Mouse (Mus musculus) gastrocnemius, adult 2 months (tissue): ENCODE measurements at regions not wholly inside any gene's neighbourhood (a gene's known extent, or its start where the extent isn't known, plus 50 kb on each side); places are given as distances from the start of the nearest gene placed in this dataset.

Experiments used
- DNase-seq: peaks from one replicate; pipeline ENCODE4 v3.0.0; 2022
- H3K27ac ChIP-seq: fragments of 200-600 bp; 2 replicates; pipeline ENCODE4 v1.8.1; 2022; ENCODE audit warnings: mild to moderate bottlenecking
- H3K4me3 ChIP-seq: fragments of 200-600 bp; 2 replicates; pipeline ENCODE4 v1.8.1; 2022; ENCODE audit warnings: mild to moderate bottlenecking, moderate library complexity
- CTCF ChIP-seq: fragments of 200-600 bp; IDR thresholded peaks from 2 replicates; pipeline ENCODE4 v1.8.1; 2022; ENCODE audit warnings: antibody characterized with exemption, mild to moderate bottlenecking, moderate library complexity
- intact Hi-C: fragments of 180-260 bp; cut with DNase I; formaldehyde crosslinking; loops from one replicate; pipeline ENCODE4 v1.15.1; 2025

DNA sequence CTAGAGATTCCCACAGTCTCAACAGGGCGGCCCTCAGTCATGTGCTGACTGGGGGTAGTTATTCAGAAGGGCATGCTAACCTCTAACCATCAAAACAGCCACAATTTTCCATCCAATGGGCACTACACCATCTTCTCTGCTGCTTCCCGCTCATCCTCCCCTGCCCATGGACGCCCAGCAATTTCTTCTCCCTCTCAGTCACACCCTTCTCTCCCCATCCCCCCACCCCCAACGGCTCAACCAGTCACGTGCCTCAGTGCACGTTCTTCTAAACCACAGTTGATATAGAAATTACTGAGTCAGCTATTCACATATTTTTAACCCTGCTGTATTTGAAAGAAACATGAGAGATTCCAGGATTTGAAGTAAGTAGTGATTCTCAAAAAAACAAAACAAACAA is 146.3 kb upstream of the Gpc5 start:
- intact Hi-C loops, result no loop called here
- no peak for DNase-seq
- no peak overlapping the region for H3K27ac ChIP-seq
- no peak overlapping the region for H3K4me3 ChIP-seq
- no peak for TF ChIP-seq CTCF

DNA sequence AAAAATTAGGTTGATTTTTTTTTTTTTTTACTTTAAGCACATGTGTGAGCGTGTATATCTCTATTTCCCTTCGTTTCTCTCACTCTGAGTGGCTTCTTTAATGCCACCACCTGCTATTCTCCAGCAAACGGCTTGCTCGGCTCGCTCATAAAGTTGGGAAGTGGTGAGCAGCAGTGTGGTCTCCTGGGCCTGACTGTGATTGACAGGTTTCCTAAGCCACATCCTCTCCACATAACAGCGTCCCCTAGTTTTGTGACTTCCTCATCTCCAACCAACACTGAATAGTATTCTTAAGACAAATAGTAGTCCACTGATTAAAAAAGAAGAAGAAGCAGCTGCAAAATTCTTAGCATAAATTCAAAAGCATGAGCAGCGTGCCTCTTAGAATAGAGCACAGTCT is 145.7 kb upstream of the Gpc5 start:
- intact Hi-C loops, result no loop called here
- H3K27ac ChIP-seq, result no peak overlapping the region
- no peak for TF ChIP-seq CTCF
- no peak for DNase-seq
- H3K4me3 ChIP-seq, result no peak overlapping the region

GRCm38 (mm10) chr14:114948341-114949155 is 143.5 kb upstream of the Gpc5 start:
- H3K4me3 ChIP-seq, result peak overlapping the region; percentile 61
- intact Hi-C loops, result no loop called here
- no peak overlapping the region for H3K27ac ChIP-seq
- no peak for TF ChIP-seq CTCF
- DNase-seq, result no peak

DNA sequence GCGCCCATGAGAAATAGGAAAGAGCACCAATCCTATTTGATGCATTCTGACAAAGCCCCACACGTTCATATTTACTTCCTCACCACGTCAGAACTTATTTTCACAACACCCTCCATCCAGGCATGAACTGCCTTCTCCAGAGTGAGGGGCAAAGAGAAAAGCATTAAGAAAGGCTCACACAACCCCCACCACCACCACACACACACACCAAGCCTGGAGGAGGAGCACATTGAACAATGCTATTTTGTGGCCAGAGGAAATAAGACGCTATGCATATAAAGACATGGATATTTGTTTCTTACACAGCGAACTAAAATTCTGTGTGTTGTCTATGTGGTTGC is 142.9 kb upstream of the Gpc5 start:
- intact Hi-C loops, result no loop called here
- TF ChIP-seq CTCF, result no peak
- no peak for DNase-seq
- Histone ChIP-seq H3K4me3 (peak overlapping the region; percentile 61), H3K27ac (no peak overlapping the region)

DNA sequence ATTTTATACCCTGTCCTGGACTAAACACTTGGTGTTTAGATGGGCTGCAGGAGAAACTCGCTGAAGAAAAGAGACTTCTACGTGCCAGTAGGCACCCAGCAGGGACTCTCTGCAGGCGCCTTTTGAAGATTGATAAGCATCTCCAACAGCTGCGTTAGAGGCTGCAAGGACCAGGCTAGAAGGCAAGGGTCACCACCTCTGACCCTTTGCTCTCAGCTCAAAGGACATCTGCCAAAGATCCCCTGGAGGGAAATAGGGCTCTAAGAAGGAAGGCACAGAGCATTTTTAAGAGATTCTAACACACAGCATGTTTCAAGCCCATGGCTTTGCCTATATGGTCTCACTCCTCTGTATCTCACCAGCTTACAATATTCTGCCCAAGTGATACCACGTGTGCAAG is 139.7 kb upstream of the Gpc5 start:
- no peak for TF ChIP-seq CTCF
- no peak overlapping the region for H3K4me3 ChIP-seq
- intact Hi-C loops, result no loop called here
- DNase-seq, result no peak
- no peak overlapping the region for H3K27ac ChIP-seq

DNA sequence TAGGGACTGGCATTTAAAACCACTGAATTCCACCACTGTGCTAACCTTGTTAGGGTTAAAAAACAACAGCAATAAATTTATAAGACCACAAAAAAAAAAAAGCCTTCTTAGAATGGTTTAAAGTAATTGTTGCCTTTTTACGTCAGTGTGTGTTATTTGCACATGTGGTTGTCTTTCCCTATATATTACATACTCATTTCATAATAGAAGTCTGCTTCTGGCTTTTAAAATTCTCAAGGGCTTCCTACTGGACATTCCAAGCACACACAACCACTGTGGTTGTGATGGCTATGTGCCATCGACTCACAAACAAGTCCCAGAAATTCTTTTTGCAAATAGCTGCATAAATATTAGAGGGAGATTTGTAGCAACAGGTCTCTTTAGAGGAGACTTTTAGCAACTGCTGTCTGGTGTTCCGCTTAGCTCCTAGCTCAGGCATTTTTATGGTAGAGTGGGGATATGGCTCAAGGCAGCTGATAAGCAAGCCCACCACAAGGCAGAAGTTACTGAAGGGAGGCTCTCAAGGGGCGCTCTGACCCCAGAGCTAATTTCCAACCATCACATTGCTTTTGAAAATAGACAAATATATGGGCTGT is 138.8 kb upstream of the Gpc5 start:
- H3K27ac ChIP-seq, result no peak overlapping the region
- no peak for TF ChIP-seq CTCF
- DNase-seq, result no peak
- no peak overlapping the region for H3K4me3 ChIP-seq
- intact Hi-C loops, result no loop called here

GRCm38 (mm10) chr14:114954287-114954686 is 137.7 kb upstream of the Gpc5 start:
- intact Hi-C loops, result no loop called here
- no peak for TF ChIP-seq CTCF
- Histone ChIP-seq H3K27ac (no peak overlapping the region), H3K4me3 (no peak overlapping the region)
- no peak for DNase-seq

DNA sequence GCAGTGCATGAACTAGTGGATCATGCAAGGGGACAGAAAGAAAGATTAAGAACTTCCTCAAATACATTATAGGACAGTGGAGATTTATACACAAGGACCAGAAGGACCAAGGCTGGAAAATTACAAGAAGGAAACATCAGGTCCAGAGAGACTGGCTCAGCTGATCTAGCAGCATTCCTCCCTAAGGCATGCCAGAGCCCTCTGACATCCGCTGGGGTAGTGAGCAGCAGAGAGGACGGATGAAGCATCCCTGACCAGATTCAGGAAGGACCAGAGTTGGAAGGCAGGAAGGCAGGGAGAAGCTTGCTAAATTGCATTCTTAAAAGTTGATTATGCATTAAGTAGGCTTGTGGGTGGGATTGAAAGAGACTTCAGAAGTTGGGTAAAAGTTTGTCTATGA is 136.4 kb upstream of the Gpc5 start:
- H3K4me3 ChIP-seq, result no peak overlapping the region
- no peak overlapping the region for H3K27ac ChIP-seq
- no peak for DNase-seq
- TF ChIP-seq CTCF, result no peak
- intact Hi-C loops, result no loop called here

GRCm38 (mm10) chr14:114960273-114960672 is 131.7 kb upstream of the Gpc5 start:
- H3K27ac ChIP-seq, result no peak overlapping the region
- H3K4me3 ChIP-seq, result no peak overlapping the region
- no peak for TF ChIP-seq CTCF
- intact Hi-C loops, result no loop called here
- DNase-seq, result no peak

GRCm38 (mm10) chr14:114965941-114966340 is 126.1 kb upstream of the Gpc5 start:
- Histone ChIP-seq H3K4me3 (no peak overlapping the region), H3K27ac (no peak overlapping the region)
- intact Hi-C loops, result no loop called here
- TF ChIP-seq CTCF, result no peak
- DNase-seq, result no peak

GRCm38 (mm10) chr14:114969020-114969419 is 123.0 kb upstream of the Gpc5 start:
- Histone ChIP-seq H3K4me3 (no peak overlapping the region), H3K27ac (no peak overlapping the region)
- no peak for TF ChIP-seq CTCF
- intact Hi-C loops, result no loop called here
- DNase-seq, result no peak

DNA sequence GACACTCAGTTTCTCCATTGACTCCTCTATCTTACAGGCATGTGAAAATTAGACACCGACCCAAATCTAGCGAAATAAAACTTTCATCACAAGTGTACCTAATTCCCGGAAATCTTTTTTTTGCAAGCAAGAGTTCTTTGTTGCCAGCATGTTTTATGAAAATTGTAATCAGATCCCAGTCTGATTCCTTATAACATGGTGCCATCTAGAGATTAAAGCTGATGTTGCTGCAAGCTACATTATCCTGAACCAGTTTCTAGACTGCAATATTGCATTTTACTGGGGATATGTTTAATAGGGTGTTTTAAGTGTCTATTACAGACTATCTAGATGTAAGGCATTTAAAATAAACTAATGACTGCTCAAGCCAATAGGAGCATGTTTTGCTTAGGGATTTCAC is 110.9 kb upstream of the Gpc5 start:
- Histone ChIP-seq H3K27ac (no peak overlapping the region), H3K4me3 (no peak overlapping the region)
- intact Hi-C loops, result no loop called here
- DNase-seq, result no peak
- peak; percentile 30 for TF ChIP-seq CTCF

DNA sequence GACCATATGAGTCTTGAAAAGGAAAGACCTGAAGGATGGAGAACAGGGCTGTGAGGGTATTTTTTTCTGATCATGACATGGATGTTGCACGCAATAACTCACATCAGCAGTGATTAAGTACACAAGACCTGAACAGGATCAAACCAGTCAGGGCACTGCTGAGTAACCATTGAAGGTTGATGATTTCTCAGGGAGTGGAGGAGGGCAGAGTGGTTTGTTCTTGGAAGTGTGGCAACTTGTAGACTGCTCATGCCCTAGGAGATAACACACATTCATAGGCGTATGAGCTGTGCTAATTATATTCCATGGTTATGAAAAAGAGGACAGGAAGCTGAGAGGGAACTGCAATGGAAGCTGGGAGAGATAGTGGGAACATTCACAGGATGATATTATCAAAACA is 88.8 kb upstream of the Gpc5 start:
- no peak for TF ChIP-seq CTCF
- no peak for DNase-seq
- Histone ChIP-seq H3K4me3 (no peak overlapping the region), H3K27ac (no peak overlapping the region)
- intact Hi-C loops, result no loop called here
